Mouse (Mus musculus) spleen, postnatal 36 days (tissue): Measurements from ENCODE around the gene Hhipl1.

Experiments used
- DNase-seq, 2 experiments: peaks; one replicate each; pipeline ENCODE4 v3.0.0; 2022; ENCODE audit warnings: low spot score in 2 of 2, mixed read lengths in 1 of 2

The Hhipl1 gene

DNA sequence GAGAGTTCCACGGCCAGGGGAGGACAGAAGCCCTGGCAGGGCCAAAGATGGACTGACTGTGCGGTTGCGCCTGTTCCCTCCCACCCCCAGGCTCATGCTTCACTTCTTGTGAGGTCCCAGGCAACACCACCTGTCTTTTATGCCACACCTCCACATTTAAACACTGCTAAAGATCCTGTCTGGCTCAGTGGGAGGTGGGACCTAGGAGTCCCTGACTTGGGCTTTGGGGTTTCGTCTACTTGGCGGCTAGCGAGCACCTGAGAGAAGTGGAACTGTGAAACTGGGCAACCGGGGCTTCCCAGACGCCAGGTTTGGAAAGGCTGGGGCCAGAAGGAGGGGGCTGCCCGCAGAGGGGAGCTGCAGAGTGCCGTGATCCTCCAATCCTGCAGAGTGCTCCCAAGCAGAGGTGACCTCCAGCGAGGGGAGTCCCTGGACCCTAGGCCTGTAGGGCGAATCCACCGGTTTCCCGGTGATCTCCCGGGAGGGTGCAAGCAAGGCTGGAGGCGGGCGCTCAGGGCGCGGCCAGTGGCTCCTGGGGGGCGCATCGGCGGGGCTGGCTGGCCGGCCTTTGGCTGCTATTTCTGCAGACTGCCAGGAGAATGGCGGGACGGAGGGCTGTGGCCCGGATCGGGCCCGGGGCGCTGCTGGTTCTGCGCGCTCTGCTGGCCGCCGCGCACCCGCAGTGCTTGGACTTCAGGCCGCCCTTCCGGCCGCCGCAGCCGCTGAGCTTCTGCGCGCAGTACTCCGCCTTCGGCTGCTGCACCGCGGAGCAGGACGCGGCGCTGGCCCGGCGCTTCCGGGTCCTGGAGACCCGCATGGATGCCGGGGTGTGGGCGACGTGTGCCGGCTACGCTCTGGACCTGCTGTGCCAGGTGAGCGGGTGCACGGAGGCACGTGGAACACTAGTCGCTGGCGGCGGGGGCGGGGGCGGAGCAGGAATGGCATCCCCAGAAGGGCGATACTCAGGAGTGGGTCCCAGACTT is at the start of gene Hhipl1:
Gene Hhipl1 (plus strand): TSS at position 459 of the 983 bp plus-strand sequence.
- DNase-seq = no peak

GRCm38 (mm10) chr12:108256734-108257133 is 49.3 kb upstream of the Hhipl1 start:
- DNase-seq = no peak

DNA sequence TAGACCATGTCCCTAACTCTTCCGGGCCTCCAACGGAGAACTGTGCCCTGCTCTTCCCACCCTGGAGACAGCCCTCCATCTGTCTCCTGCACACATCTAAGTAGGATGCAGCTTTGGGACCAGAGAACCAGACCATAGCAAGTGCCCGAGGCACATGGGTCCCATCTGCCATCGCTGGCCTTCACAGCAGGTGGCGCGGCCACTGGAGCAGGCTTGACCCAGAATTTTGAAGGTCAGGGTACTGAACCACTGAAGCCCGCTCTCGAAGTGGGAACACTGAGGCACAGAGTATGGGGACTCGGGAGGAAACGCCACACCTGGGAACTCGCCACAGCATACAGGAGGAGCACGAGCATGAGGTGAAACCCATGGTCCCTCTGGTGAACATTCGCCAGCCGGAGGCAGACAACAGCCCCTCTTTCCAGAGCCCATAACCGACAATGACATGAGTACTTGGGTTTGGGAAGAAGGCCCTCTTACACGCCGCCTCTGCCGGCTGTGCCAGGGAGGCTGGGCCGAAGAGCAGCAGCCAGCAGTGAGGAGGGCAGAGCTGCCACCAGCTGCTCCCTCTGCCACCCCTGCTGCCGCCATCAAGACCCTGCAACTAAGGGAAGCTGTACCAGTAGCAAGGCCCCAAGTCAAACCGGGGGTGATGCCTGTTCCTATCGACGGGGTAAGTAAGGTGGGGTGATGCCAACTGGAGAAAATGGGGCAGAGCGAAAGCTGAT is 46.6 kb upstream of the Hhipl1 start:
- no peak for DNase-seq

- no peak for DNase-seq
Measured at GRCm38 (mm10) chr12:108260950-108261349, 45.1 kb upstream of the Hhipl1 start.

GRCm38 (mm10) chr12:108264918-108265317 is 41.2 kb upstream of the Hhipl1 start:
- DNase-seq = no peak

GRCm38 (mm10) chr12:108265831-108266619 is 40.0 kb upstream of the Hhipl1 start:
- DNase-seq = no peak

DNA sequence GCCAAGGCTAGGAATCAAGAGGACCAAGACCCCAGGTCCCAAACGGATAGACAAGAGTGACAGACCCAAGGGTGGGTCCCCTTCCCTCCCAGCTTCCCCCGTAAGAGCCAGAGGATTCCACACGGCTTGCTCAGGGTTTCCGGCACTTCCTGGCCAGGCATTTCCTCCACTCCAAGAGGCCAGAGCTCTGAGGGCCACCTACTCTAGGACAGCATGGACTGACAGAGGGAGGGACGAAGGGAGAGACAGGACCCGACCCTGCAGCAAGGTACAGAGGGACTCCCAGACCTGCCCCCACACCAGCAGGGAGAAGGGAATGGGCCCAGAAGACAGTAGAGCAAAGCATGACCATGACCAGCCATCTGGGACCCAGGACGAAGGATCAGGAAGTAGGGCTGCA is 38.4 kb upstream of the Hhipl1 start:
- DNase-seq = no peak

DNA sequence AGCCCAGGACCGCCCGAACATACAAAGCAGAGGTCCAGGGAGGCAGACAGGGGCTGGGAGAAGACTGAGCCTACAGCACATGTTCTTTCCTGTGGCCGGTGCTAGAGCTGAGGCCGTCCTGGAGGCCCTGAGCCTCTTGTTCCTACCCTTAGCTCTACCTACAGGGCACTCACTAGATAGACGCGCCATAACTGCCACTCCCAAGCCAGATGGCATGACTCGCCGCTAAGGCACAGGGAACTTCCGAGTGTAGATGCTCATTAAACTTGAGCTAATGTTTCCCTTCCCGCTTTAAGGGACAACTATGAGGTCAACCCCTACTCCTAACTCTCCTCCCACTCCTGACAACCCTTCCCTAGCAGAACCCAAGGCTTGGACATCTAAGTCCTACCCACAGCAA is 37.1 kb upstream of the Hhipl1 start:
- no peak for DNase-seq

- DNase-seq = no peak
Measured at GRCm38 (mm10) chr12:108269699-108270098, 36.4 kb upstream of the Hhipl1 start.

- DNase-seq = no peak
Measured at GRCm38 (mm10) chr12:108270240-108270919, 35.7 kb upstream of the Hhipl1 start.

GRCm38 (mm10) chr12:108271351-108272142 is 34.5 kb upstream of the Hhipl1 start:
- DNase-seq = no peak

DNA sequence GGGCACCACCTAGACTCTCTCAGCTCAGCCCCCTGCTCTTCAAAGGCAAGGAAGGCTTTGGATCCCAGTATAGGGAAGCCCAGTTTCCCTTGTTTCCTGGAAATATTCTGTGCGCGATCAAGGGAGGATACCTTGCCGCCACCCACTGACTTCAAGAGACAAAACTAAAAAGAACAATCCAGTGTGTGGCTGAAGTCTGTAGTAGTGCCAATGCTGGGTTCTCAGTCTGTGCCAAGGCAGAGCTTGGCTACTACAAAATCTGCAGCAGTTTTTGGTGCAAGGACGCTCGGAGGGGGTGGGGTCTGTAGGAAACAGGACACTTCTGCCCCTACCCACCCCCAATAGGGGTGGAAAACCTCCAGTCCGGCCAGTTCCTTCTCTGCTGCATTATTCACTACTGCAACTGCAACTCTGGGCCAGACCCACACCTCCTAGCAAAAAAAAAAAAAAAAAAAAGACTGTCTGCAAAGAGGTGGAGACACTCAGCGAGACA is 33.9 kb upstream of the Hhipl1 start:
- DNase-seq = no peak

GRCm38 (mm10) chr12:108273466-108274312 is 32.4 kb upstream of the Hhipl1 start:
- no peak for DNase-seq

DNA sequence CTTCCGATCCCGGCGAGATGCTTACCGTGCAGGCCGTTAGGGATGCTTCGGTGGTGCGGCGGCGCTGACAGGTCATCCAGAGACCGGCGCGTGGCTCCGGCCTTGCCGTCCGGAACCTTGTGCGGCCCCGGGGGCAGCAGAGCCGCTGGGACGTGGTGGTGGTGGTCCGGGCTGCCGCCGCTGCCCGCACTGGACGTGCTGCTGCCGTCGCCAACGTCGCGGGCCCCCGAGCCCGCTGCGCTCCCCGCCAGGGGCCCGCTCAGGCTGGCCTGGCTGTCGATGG is 31.8 kb upstream of the Hhipl1 start:
- no peak for DNase-seq

GRCm38 (mm10) chr12:108274661-108275507 is 31.2 kb upstream of the Hhipl1 start, which contains the start of gene Ccdc85c:
Gene Ccdc85c (minus strand): TSS chr12:108275425.
- DNase-seq = peak in 1 of 2 experiments; percentile 18

GRCm38 (mm10) chr12:108275508-108275890 is 30.6 kb upstream of the Hhipl1 start:
- DNase-seq = peak; percentile 92 to 93

- no peak for DNase-seq
Measured at GRCm38 (mm10) chr12:108275920-108276822, 29.9 kb upstream of the Hhipl1 start.
